Mouse (Mus musculus): ENCODE results near the gene Cenpo. TPM values are rescaled to one million over a fixed set of nuclear protein-coding genes. Genes with fewer than 3 reads are reported as not detected.
"Not testable (repeated sequence)": the region's sequence is repeated elsewhere in the genome, so short reads cannot be mapped to it uniquely, and the experiment has no call there.

Gene Cenpo
- polyA plus RNA-seq, 1 experiment from 2014 or later: 8.6 TPM

GRCm38 (mm10) chr12:4243805-4244204 is 9.7 kb upstream of the Cenpo start:
- H3K36me3 ChIP-seq (ENCODE audit: control insufficient read depth, insufficient read depth, low read length): no peaks in the 10 kb centered on the region
- WGBS: 86% methylated on average over 2 of the region's 2 CpGs
- no peak for ATAC-seq (ENCODE audit: low read depth)
- no peaks in the 10 kb centered on the region for H3K27me3 ChIP-seq (ENCODE audit: control insufficient read depth, insufficient read depth, low read length)
- H3K4me3 ChIP-seq (ENCODE audit: low read depth, low read length): no peak overlapping the region
- H3K9me3 ChIP-seq (ENCODE audit: control insufficient read depth, low read length): no peaks in the 10 kb centered on the region
- H3K9ac ChIP-seq (replicated peaks; ENCODE audit: low read depth, low read length): no peak overlapping the region
- no peak overlapping the region for H3K27ac ChIP-seq (ENCODE audit: low read depth, low read length)
- no peak overlapping the region for H3K4me2 ChIP-seq (ENCODE audit: low read depth, low read length)
- H3K4me1 ChIP-seq (ENCODE audit: control insufficient read depth, insufficient read depth, low read length): no peaks in the 10 kb centered on the region

GRCm38 (mm10) chr12:4240281-4240680 is 6.2 kb upstream of the Cenpo start:
- H3K27me3 ChIP-seq (ENCODE audit: control insufficient read depth, insufficient read depth, low read length); H3K4me1 ChIP-seq (ENCODE audit: control insufficient read depth, insufficient read depth, low read length); H3K4me2 ChIP-seq (ENCODE audit: low read depth, low read length); H3K9ac ChIP-seq (replicated peaks; ENCODE audit: low read depth, low read length); ATAC-seq (ENCODE audit: low read depth); H3K27ac ChIP-seq (ENCODE audit: low read depth, low read length); H3K9me3 ChIP-seq (ENCODE audit: control insufficient read depth, low read length); H3K4me3 ChIP-seq (ENCODE audit: low read depth, low read length); H3K36me3 ChIP-seq (ENCODE audit: control insufficient read depth, insufficient read depth, low read length): not testable (repeated sequence)
- WGBS: 80% methylated on average over 8 of the region's 8 CpGs

GRCm38 (mm10) chr12:4237481-4237880 is 3.4 kb upstream of the Cenpo start:
- 97% methylated on average over 15 of the region's 15 CpGs for WGBS
- H3K27me3 ChIP-seq (ENCODE audit: control insufficient read depth, insufficient read depth, low read length): no peaks in the 10 kb centered on the region
- no peak for ATAC-seq (ENCODE audit: low read depth)
- H3K27ac ChIP-seq (ENCODE audit: low read depth, low read length): no peak overlapping the region
- no peaks in the 10 kb centered on the region for H3K9me3 ChIP-seq (ENCODE audit: control insufficient read depth, low read length)
- H3K9ac ChIP-seq (replicated peaks; ENCODE audit: low read depth, low read length): no peak overlapping the region
- no peak overlapping the region for H3K4me3 ChIP-seq (ENCODE audit: low read depth, low read length)
- H3K4me1 ChIP-seq (ENCODE audit: control insufficient read depth, insufficient read depth, low read length): 0 out of 2 replicates have a peak, but pooled peaks cover 4% of the 10 kb centered on the region
- H3K36me3 ChIP-seq (ENCODE audit: control insufficient read depth, insufficient read depth, low read length): no peaks in the 10 kb centered on the region
- no peak overlapping the region for H3K4me2 ChIP-seq (ENCODE audit: low read depth, low read length)

DNA sequence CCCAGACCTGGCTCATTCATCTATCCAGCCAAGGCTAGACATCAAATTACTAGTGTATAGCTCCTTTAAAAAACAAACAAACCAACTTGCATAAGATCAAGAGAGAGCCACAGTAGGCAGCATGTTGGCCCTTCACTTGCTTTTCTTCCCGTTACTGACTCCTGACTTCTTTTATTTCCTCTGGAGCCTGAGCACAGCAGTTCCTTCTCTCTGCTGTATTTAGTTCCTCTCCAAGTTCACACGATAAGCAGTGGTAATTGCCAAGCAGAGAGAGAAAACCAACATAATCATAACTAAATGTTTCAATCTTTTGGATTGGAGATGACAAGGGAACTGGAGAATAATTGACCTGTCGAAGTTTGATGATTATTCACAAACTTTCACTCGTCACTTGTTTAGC is 1.3 kb downstream of the Cenpo start:
- no peak overlapping the region for H3K4me3 ChIP-seq (ENCODE audit: low read depth, low read length)

DNA sequence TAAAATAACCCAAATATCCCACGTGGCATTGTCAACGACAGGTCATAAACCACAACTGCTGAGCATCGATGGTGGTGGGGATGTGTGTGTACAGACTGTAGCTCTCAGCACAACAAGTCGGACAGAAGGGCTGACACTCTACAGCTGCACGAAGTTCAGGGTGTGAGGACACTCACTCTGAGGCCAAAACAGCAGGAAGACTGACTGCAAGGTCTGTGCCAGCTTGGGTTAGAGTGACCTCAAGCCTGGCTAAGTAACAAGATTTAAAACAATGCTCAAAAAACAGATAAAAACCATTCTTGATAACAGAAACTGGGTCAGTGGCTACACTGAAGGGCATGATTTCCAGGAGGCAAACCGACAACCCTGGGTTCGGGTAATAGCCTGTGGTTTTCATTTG is 3.9 kb downstream of the Cenpo start:
- no peak for ATAC-seq (ENCODE audit: low read depth)
- Histone ChIP-seq H3K4me2 (ENCODE audit: low read depth, low read length) (no peak overlapping the region), H3K27me3 (ENCODE audit: control insufficient read depth, insufficient read depth, low read length) (no peaks in the 10 kb centered on the region), H3K9me3 (ENCODE audit: control insufficient read depth, low read length) (no peaks in the 10 kb centered on the region), H3K4me1 (ENCODE audit: control insufficient read depth, insufficient read depth, low read length) (0 out of 2 replicates have a peak, but pooled peaks cover 4% of the 10 kb centered on the region), H3K4me3 (ENCODE audit: low read depth, low read length) (no peak overlapping the region), H3K27ac (ENCODE audit: low read depth, low read length) (no peak overlapping the region), H3K36me3 (ENCODE audit: control insufficient read depth, insufficient read depth, low read length) (0 out of 2 replicates have a peak, but pooled peaks cover 2% of the 10 kb centered on the region), H3K9ac (replicated peaks; ENCODE audit: low read depth, low read length) (no peak overlapping the region)
- WGBS: 87% methylated on average over 7 of the region's 7 CpGs

More for the DNA sequence above, 1.3 kb downstream of the Cenpo start:
- 0 out of 2 replicates have a peak, but pooled peaks cover 4% of the 10 kb centered on the region for H3K4me1 ChIP-seq (ENCODE audit: control insufficient read depth, insufficient read depth, low read length)
- 52% methylated on average over 4 of the region's 4 CpGs for WGBS
- H3K4me2 ChIP-seq (ENCODE audit: low read depth, low read length): peak overlapping the region; percentile 72; the same call in 1 of the 2 replicates
- H3K9ac ChIP-seq (replicated peaks; ENCODE audit: low read depth, low read length): no peak overlapping the region
- no peaks in the 10 kb centered on the region for H3K27me3 ChIP-seq (ENCODE audit: control insufficient read depth, insufficient read depth, low read length)
- no peak for ATAC-seq (ENCODE audit: low read depth)
- H3K27ac ChIP-seq (ENCODE audit: low read depth, low read length): no peak overlapping the region
- no peaks in the 10 kb centered on the region for H3K9me3 ChIP-seq (ENCODE audit: control insufficient read depth, low read length)
- 0 out of 2 replicates have a peak, but pooled peaks cover 2% of the 10 kb centered on the region for H3K36me3 ChIP-seq (ENCODE audit: control insufficient read depth, insufficient read depth, low read length)

DNA sequence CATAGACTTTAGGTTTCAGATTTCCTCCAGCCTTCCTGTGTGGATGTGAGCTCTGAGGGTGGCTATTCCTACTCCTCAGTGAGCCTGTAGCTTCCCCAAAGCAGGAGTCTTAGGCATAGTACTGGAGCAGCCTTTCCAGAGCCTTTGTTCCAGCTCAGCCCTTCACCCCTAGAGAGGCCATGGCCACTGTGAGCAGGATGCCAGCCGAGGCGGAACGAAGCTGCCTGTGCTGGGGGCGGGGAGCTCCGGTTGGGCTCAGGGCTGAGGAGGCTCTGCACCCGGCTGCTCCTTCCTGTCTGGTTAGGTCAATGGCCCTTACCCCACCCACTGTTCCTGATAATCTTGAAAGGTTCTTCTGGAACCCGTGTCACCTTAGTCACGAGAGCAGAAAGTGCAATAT is 21.2 kb downstream of the Cenpo start:
- Histone ChIP-seq H3K27me3 (ENCODE audit: control insufficient read depth, insufficient read depth, low read length) (no peaks in the 10 kb centered on the region), H3K9ac (replicated peaks; ENCODE audit: low read depth, low read length) (no peak overlapping the region), H3K27ac (ENCODE audit: low read depth, low read length) (no peak overlapping the region), H3K9me3 (ENCODE audit: control insufficient read depth, low read length) (no peaks in the 10 kb centered on the region), H3K4me2 (ENCODE audit: low read depth, low read length) (no peak overlapping the region), H3K4me1 (ENCODE audit: control insufficient read depth, insufficient read depth, low read length) (no peaks in the 10 kb centered on the region), H3K4me3 (ENCODE audit: low read depth, low read length) (no peak overlapping the region), H3K36me3 (ENCODE audit: control insufficient read depth, insufficient read depth, low read length) (peaks cover 12% of the 10 kb centered on the region; the same call in 1 of the 2 replicates)
- WGBS: 85% methylated on average over 8 of the region's 8 CpGs
- no peak for ATAC-seq (ENCODE audit: low read depth)

- H3K9me3 ChIP-seq (ENCODE audit: control insufficient read depth, low read length): no peaks in the 10 kb centered on the region
- H3K4me3 ChIP-seq (ENCODE audit: low read depth, low read length): no peak overlapping the region
- no peak overlapping the region for H3K9ac ChIP-seq (replicated peaks; ENCODE audit: low read depth, low read length)
- no peak for ATAC-seq (ENCODE audit: low read depth)
- H3K36me3 ChIP-seq (ENCODE audit: control insufficient read depth, insufficient read depth, low read length): peaks cover 16% of the 10 kb centered on the region; the same call in 1 of the 2 replicates
- no peaks in the 10 kb centered on the region for H3K27me3 ChIP-seq (ENCODE audit: control insufficient read depth, insufficient read depth, low read length)
- H3K27ac ChIP-seq (ENCODE audit: low read depth, low read length): no peak overlapping the region
- H3K4me1 ChIP-seq (ENCODE audit: control insufficient read depth, insufficient read depth, low read length): no peaks in the 10 kb centered on the region
- WGBS: 95% methylated on average over 9 of the region's 9 CpGs
- no peak overlapping the region for H3K4me2 ChIP-seq (ENCODE audit: low read depth, low read length)
Observed at GRCm38 (mm10) chr12:4211174-4211573, 22.9 kb downstream of the Cenpo start.

DNA sequence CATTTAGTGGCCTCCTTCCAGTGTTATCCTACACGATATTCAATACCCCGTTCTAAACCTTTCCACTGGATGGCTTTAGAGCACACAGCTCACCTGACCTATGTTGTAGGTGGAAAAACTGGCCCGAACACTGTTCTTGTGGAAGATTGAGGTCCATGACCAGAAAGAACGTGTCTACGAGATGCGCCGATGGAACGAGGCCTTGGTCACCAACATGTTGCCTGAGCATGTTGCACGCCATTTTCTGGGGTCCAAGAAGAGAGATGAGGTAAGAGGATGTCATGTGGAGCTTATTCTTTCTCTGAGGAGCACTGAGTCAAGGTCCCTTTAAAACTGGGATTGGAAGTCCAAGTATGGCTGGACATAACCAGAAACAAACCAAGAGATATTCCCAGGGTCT is 24.9 kb downstream of the Cenpo start:
- peaks cover 16% of the 10 kb centered on the region; the same call in 1 of the 2 replicates for H3K36me3 ChIP-seq (ENCODE audit: control insufficient read depth, insufficient read depth, low read length)
- over 99% methylated on average over 9 of the region's 9 CpGs for WGBS
- ATAC-seq (ENCODE audit: low read depth): no peak

DNA sequence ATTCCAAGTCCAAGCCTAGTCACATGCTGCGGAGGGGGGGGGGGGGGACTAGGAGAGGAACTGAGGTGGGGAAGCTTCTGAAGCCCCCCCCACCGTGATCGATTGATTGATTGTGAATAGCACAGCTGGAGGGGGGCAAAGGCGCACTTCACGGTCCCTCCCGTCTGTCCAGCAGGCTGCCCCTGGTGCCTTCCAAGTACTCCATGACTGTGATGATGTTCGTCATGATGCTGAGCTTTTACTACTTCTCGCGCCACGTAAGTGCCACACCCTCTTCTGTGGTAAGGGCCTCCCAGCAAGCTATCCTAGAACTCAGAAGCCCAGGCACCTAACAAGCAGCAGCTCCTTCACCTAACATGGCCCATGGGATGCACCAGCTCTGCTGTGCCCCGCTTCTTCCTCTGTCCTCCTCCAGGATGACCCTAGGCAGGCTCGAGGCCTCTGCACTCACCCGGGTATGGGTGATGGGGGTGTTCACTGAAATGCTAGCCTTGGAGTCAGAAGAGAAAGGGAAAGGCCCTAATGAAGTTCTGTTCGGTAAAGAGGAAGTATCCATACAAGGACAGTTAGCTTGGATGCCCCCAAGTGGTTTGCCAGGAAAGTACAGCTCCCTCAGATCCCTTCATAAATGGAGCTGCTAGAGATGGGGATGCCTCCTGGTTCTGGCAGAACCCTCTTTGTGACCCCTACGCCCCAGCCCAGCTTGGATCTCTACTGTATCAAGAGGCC is 25.5 kb downstream of the Cenpo start:
- Histone ChIP-seq H3K36me3 (ENCODE audit: control insufficient read depth, insufficient read depth, low read length) (peaks cover 12% of the 10 kb centered on the region; the same call in 1 of the 2 replicates), H3K27me3 (ENCODE audit: control insufficient read depth, insufficient read depth, low read length) (no peaks in the 10 kb centered on the region), H3K27ac (ENCODE audit: low read depth, low read length) (no peak overlapping the region), H3K4me1 (ENCODE audit: control insufficient read depth, insufficient read depth, low read length) (no peaks in the 10 kb centered on the region), H3K4me3 (ENCODE audit: low read depth, low read length) (no peak overlapping the region), H3K9ac (replicated peaks; ENCODE audit: low read depth, low read length) (no peak overlapping the region), H3K9me3 (ENCODE audit: control insufficient read depth, low read length) (no peaks in the 10 kb centered on the region), H3K4me2 (ENCODE audit: low read depth, low read length) (no peak overlapping the region)
- 79% methylated on average over 15 of the region's 15 CpGs for WGBS
- no peak for ATAC-seq (ENCODE audit: low read depth)

More for the DNA sequence above, 24.9 kb downstream of the Cenpo start:
- Histone ChIP-seq H3K4me2 (ENCODE audit: low read depth, low read length) (no peak overlapping the region), H3K9me3 (ENCODE audit: control insufficient read depth, low read length) (no peaks in the 10 kb centered on the region), H3K9ac (replicated peaks; ENCODE audit: low read depth, low read length) (no peak overlapping the region), H3K27me3 (ENCODE audit: control insufficient read depth, insufficient read depth, low read length) (no peaks in the 10 kb centered on the region), H3K4me1 (ENCODE audit: control insufficient read depth, insufficient read depth, low read length) (no peaks in the 10 kb centered on the region), H3K4me3 (ENCODE audit: low read depth, low read length) (no peak overlapping the region), H3K27ac (ENCODE audit: low read depth, low read length) (no peak overlapping the region)

All from neural tube, embryonic 14.5 days (tissue).